Comparison of ENCODE assay signal across 8 mouse cellular contexts in genomic region chr11:100574708-100575483, GRCm38 (mm10). TPM values are rescaled to one million over a fixed set of nuclear protein-coding genes. Genes with fewer than 3 reads are reported as not detected.
A peak's percentile ranks its signal among the peaks of the same experiment; 100 is the strongest.
DNase-seq lines count a peak whose midpoint lies in the region; ATAC-seq lines count a peak whose summit lies in the region.

Gene Cnp, plus strand, starts transcription at chr11:100574904.

- peak within 1 kb of the TSS; percentile 58 for H3K4me2 ChIP-seq in hindbrain, embryonic 14.5 days (replicated peaks)

- H3K36me3 ChIP-seq in hindbrain, embryonic 14.5 days (replicated peaks; ENCODE audit: control insufficient read depth, insufficient read depth), result peaks cover 19% of the 10 kb centered on the region

- peaks cover 4% of the 10 kb centered on the region; the same call in 1 of the 2 replicates for H3K4me1 ChIP-seq in hindbrain, embryonic 14.5 days (replicated peaks; ENCODE audit: control insufficient read depth, insufficient read depth, low read length)

- peak within 1 kb of the TSS; percentile 53 for H3K9ac ChIP-seq in hindbrain, embryonic 14.5 days

- peak within 1 kb of the TSS; percentile 20; the same call in 1 of the 2 replicates for H3K27ac ChIP-seq in hindbrain, embryonic 14.5 days

- WGBS in hindbrain, embryonic 14.5 days, result 2% methylated on average over 47 of the region's 47 CpGs

- H3K27me3 ChIP-seq in hindbrain, embryonic 14.5 days (ENCODE audit: control insufficient read depth, insufficient read depth, low read length), result no peaks in the 10 kb centered on the region

- no peaks in the 10 kb centered on the region for H3K9me3 ChIP-seq in hindbrain, embryonic 14.5 days (ENCODE audit: control insufficient read depth, low read length)

- peak; percentile 54 for ATAC-seq in hindbrain, embryonic 14.5 days (ENCODE audit: low FRiP score)

- peak within 1 kb of the TSS; percentile 42 for H3K4me3 ChIP-seq in hindbrain, embryonic 14.5 days (replicated peaks; ENCODE audit: low read length)

- DNase-seq in Muller cell, postnatal 12 days (ENCODE audit: inconsistent ontology term), result peak; percentile 82
- DNase-seq in cerebellum, postnatal 14 days, result peak; percentile 69 to 70
- peak; percentile 66 to 67 for DNase-seq in frontal cortex, postnatal 36 days (ENCODE audit: low spot score in 2 of 2)
- DNase-seq in hindbrain, embryonic 14.5 days (ENCODE audit: low spot score), result peak; percentile 53
- peak in 1 of 2 experiments; percentile 65 for DNase-seq in layer of hippocampus, postnatal 25 days (ENCODE audit: extremely low spot score in 1 of 2, low spot score in 1 of 2)
- peak; percentile 82 for DNase-seq in lung, postnatal 25 days (ENCODE audit: low spot score)
- peak; percentile 64 for DNase-seq in retina, embryonic 14.5 days (ENCODE audit: low spot score)
- DNase-seq in thymus, postnatal 4 days, result peak; percentile 94

RNA-seq across cellular contexts. Expression of gene Cnp, which starts in this region (rescaled TPM):
- polyA plus RNA-seq in hindbrain, embryonic 14.5 days (2014; fragmentation: Nextera tagmentation; extraction: Ambion mirVana), result 47.2 and 53.3 TPM in 2 replicates
- total RNA-seq in layer of hippocampus, postnatal 25 days (2021), result 100 to 1,000 TPM; 365 to 435 TPM
